In the genomic region with DNA sequence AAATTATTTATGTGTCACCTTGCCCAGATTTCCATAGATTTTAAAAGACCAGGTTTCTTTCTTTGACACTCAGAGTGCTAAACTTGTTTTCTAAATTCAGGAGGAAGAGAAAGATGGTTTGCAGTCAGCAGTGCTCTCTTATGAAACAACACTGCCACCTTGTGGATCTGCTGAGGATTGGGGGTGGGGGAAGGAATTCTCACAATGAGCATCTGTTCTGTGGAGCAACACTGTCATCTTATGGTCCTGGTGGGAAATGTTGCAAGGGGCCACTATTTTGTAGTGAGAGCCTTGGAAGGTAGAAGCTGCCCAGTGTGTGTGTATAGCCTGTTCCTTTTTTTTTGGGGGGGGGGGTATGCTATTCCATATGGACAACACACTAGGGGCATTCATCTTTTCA, we compare ENCODE assay signal across 9 mouse cellular contexts. TPM values are rescaled to one million over a fixed set of nuclear protein-coding genes. Genes with fewer than 3 reads are reported as not detected.
DNase-seq lines count a peak whose midpoint lies in the region; ATAC-seq lines count a peak whose summit lies in the region.
"Had no signal": no experiment of that assay in that cellular context is flagged by ENCODE, and none has a peak within 500 bp of the region (broad histone marks: within the 10 kb centered on the region; RNA-seq: fewer than 3 reads in every experiment).

No protein-coding gene starts in this region.

- H3K9ac ChIP-seq in forebrain, embryonic 12.5 days = no peak overlapping the region
- no peak overlapping the region for H3K9ac ChIP-seq in liver, embryonic 13.5 days
- no peak overlapping the region for H3K9ac ChIP-seq in neural tube, embryonic 11.5 days (ENCODE audit: low read length)
- no peak overlapping the region for H3K9ac ChIP-seq in stomach, embryonic 14.5 days (replicated peaks; ENCODE audit: low read depth, low read length)
- H3K9ac ChIP-seq: embryonic facial prominence, embryonic 15.5 days had no signal

- peak; percentile 61 to 76 for DNase-seq in CD8-positive naive resting alpha-beta T cell, adult 2 months (ENCODE audit: low read depth in 2 of 2, low spot score in 2 of 2)
- DNase-seq in c-Kit-positive CD71-negative TER-119-negative erythroid progenitor cells, embryonic 14.5 days (ENCODE audit: low read depth) = peak; percentile 51
- DNase-seq in heart, postnatal 10 days = peak; percentile 77 to 82
- DNase-seq in kidney, postnatal 25 days = peak; percentile 63 to 69
- peak; percentile 46 for DNase-seq in liver, embryonic 13.5 days
- peak; percentile 73 for DNase-seq in neural tube, embryonic 11.5 days (ENCODE audit: low spot score)

- H3K27ac ChIP-seq in forebrain, embryonic 12.5 days = no peak overlapping the region
- H3K27ac ChIP-seq in liver, embryonic 13.5 days = no peak overlapping the region
- no peak overlapping the region for H3K27ac ChIP-seq in neural tube, embryonic 11.5 days (ENCODE audit: low read depth, low read length)
- H3K27ac ChIP-seq in stomach, embryonic 14.5 days (ENCODE audit: low read length) = no peak overlapping the region
- H3K27ac ChIP-seq: embryonic facial prominence, embryonic 15.5 days had no signal

- no peaks in the 10 kb centered on the region for H3K4me1 ChIP-seq in forebrain, embryonic 12.5 days
- H3K4me1 ChIP-seq in liver, embryonic 13.5 days (replicated peaks) = no peaks in the 10 kb centered on the region
- no peaks in the 10 kb centered on the region for H3K4me1 ChIP-seq in neural tube, embryonic 11.5 days (ENCODE audit: control insufficient read depth, insufficient read depth, low read length)
- no peaks in the 10 kb centered on the region for H3K4me1 ChIP-seq in stomach, embryonic 14.5 days (ENCODE audit: control insufficient read depth, insufficient read depth, low read length)
- H3K4me1 ChIP-seq: embryonic facial prominence, embryonic 15.5 days had no signal

- intact Hi-C loops in heart, postnatal 10 days (cut with DNase I) = loop anchor here (1.0 to 10.0 kb wide), 4 partner anchors 165 to 1359 kb away; no protein-coding TSS in a partner anchor

- no peak overlapping the region for H3K4me3 ChIP-seq in forebrain, embryonic 12.5 days (replicated peaks)
- H3K4me3 ChIP-seq in liver, embryonic 13.5 days (replicated peaks) = no peak overlapping the region
- H3K4me3 ChIP-seq in neural tube, embryonic 11.5 days (ENCODE audit: low read depth, low read length) = no peak overlapping the region
- no peak overlapping the region for H3K4me3 ChIP-seq in stomach, embryonic 14.5 days (ENCODE audit: low read depth, low read length)
- H3K4me3 ChIP-seq: embryonic facial prominence, embryonic 15.5 days had no signal

- H3K9me3 ChIP-seq in forebrain, embryonic 12.5 days = no peaks in the 10 kb centered on the region
- no peaks in the 10 kb centered on the region for H3K9me3 ChIP-seq in liver, embryonic 13.5 days (replicated peaks)
- H3K9me3 ChIP-seq in neural tube, embryonic 11.5 days (ENCODE audit: control insufficient read depth, low read length) = no peaks in the 10 kb centered on the region
- H3K9me3 ChIP-seq in stomach, embryonic 14.5 days (ENCODE audit: control insufficient read depth, low read depth, low read length) = no peaks in the 10 kb centered on the region
- H3K9me3 ChIP-seq: embryonic facial prominence, embryonic 15.5 days had no signal

- H3K4me2 ChIP-seq in forebrain, embryonic 12.5 days = no peak overlapping the region
- no peak overlapping the region for H3K4me2 ChIP-seq in liver, embryonic 13.5 days
- no peak overlapping the region for H3K4me2 ChIP-seq in neural tube, embryonic 11.5 days (ENCODE audit: low read depth)
- no peak overlapping the region for H3K4me2 ChIP-seq in stomach, embryonic 14.5 days (replicated peaks; ENCODE audit: low read depth, low read length)
- H3K4me2 ChIP-seq: embryonic facial prominence, embryonic 15.5 days had no signal

- peak; percentile 64; the same call in 1 of the 2 replicates for ATAC-seq in forebrain, embryonic 12.5 days (ENCODE audit: low FRiP score)
- no peak for ATAC-seq in liver, embryonic 13.5 days (ENCODE audit: low read depth)
- ATAC-seq in neural tube, embryonic 11.5 days (ENCODE audit: insufficient read depth, low FRiP score, low TSS enrichment) = no peak; the same call in 1 of the 2 replicates
- peak; percentile 71; the same call in 1 of the 2 replicates for ATAC-seq in stomach, embryonic 14.5 days (ENCODE audit: insufficient number of reproducible peaks, insufficient read depth, low FRiP score, low read depth)

- no peaks in the 10 kb centered on the region for H3K36me3 ChIP-seq in forebrain, embryonic 12.5 days (replicated peaks)
- peaks cover 44% of the 10 kb centered on the region for H3K36me3 ChIP-seq in liver, embryonic 13.5 days
- no peaks in the 10 kb centered on the region for H3K36me3 ChIP-seq in neural tube, embryonic 11.5 days (ENCODE audit: control insufficient read depth, insufficient read depth, low read length)
- H3K36me3 ChIP-seq in stomach, embryonic 14.5 days (ENCODE audit: control insufficient read depth, insufficient read depth, low read length) = no peaks in the 10 kb centered on the region

- H3K27me3 ChIP-seq in forebrain, embryonic 12.5 days = no peaks in the 10 kb centered on the region
- H3K27me3 ChIP-seq in liver, embryonic 13.5 days = no peaks in the 10 kb centered on the region
- no peaks in the 10 kb centered on the region for H3K27me3 ChIP-seq in neural tube, embryonic 11.5 days (ENCODE audit: control insufficient read depth, insufficient read depth, low read length)
- no peaks in the 10 kb centered on the region for H3K27me3 ChIP-seq in stomach, embryonic 14.5 days (ENCODE audit: control insufficient read depth, insufficient read depth, low read length)
- H3K27me3 ChIP-seq: embryonic facial prominence, embryonic 15.5 days had no signal

RNA-seq across cellular contexts. Expression of a gene that starts 15.6 kb away (rescaled TPM):
- 51.0 and 51.6 TPM in 2 replicates for polyA plus RNA-seq in forebrain, embryonic 12.5 days (2016; fragmentation: Nextera tagmentation; extraction: Ambion mirVana)
- 10 to 100 TPM in 1 of 2 experiments, 1 to 10 TPM in 1; 9.3 to 10.4 TPM for total RNA-seq in heart, postnatal 10 days (2021)
- 51.6 and 54.5 TPM in 2 replicates for polyA plus RNA-seq in liver, embryonic 13.5 days (2015; fragmentation: Nextera tagmentation; extraction: Ambion mirVana)
- 59.4 and 60.7 TPM in 2 replicates for polyA plus RNA-seq in neural tube, embryonic 11.5 days (2014; fragmentation: Nextera tagmentation; extraction: Ambion mirVana)
- 78.4 and 79.1 TPM in 2 replicates for polyA plus RNA-seq in stomach, embryonic 14.5 days (2014; fragmentation: Nextera tagmentation; extraction: Ambion mirVana)

RNA-seq across cellular contexts. Expression of a gene that starts 20.3 kb away (rescaled TPM):
- 23.7 and 26.1 TPM in 2 replicates for polyA plus RNA-seq in forebrain, embryonic 12.5 days (2016; fragmentation: Nextera tagmentation; extraction: Ambion mirVana)
- 10 to 100 TPM; 45.7 to 48.4 TPM for total RNA-seq in heart, postnatal 10 days (2021)
- 20.2 and 22.3 TPM in 2 replicates for polyA plus RNA-seq in liver, embryonic 13.5 days (2015; fragmentation: Nextera tagmentation; extraction: Ambion mirVana)
- 24.4 and 27.7 TPM in 2 replicates for polyA plus RNA-seq in neural tube, embryonic 11.5 days (2014; fragmentation: Nextera tagmentation; extraction: Ambion mirVana)
- 19.8 and 21.5 TPM in 2 replicates for polyA plus RNA-seq in stomach, embryonic 14.5 days (2014; fragmentation: Nextera tagmentation; extraction: Ambion mirVana)

RNA-seq across cellular contexts. Expression of a gene that starts 20.3 kb away (rescaled TPM):
- polyA plus RNA-seq in forebrain, embryonic 12.5 days (2016; fragmentation: Nextera tagmentation; extraction: Ambion mirVana) = 29.1 and 34.0 TPM in 2 replicates
- total RNA-seq in heart, postnatal 10 days (2021) = 10 to 100 TPM; 20.7 to 22.7 TPM
- polyA plus RNA-seq in liver, embryonic 13.5 days (2015; fragmentation: Nextera tagmentation; extraction: Ambion mirVana) = 8.6 and 9.6 TPM in 2 replicates
- 27.8 and 30.8 TPM in 2 replicates for polyA plus RNA-seq in neural tube, embryonic 11.5 days (2014; fragmentation: Nextera tagmentation; extraction: Ambion mirVana)
- 40.0 and 42.0 TPM in 2 replicates for polyA plus RNA-seq in stomach, embryonic 14.5 days (2014; fragmentation: Nextera tagmentation; extraction: Ambion mirVana)

RNA-seq across cellular contexts. Expression of a gene that starts 40.2 kb away (rescaled TPM):
- 8.3 and 8.8 TPM in 2 replicates for polyA plus RNA-seq in forebrain, embryonic 12.5 days (2016; fragmentation: Nextera tagmentation; extraction: Ambion mirVana)
- total RNA-seq in heart, postnatal 10 days (2021) = 1 to 10 TPM; 7.6 to 7.8 TPM
- polyA plus RNA-seq in liver, embryonic 13.5 days (2015; fragmentation: Nextera tagmentation; extraction: Ambion mirVana) = 8.2 and 8.4 TPM in 2 replicates
- polyA plus RNA-seq in neural tube, embryonic 11.5 days (2014; fragmentation: Nextera tagmentation; extraction: Ambion mirVana) = 9.6 and 11.6 TPM in 2 replicates
- polyA plus RNA-seq in stomach, embryonic 14.5 days (2014; fragmentation: Nextera tagmentation; extraction: Ambion mirVana) = 18.1 and 20.0 TPM in 2 replicates

RNA-seq across cellular contexts. Expression of a gene that starts 40.4 kb away (rescaled TPM):
- 68.2 and 68.5 TPM in 2 replicates for polyA plus RNA-seq in forebrain, embryonic 12.5 days (2016; fragmentation: Nextera tagmentation; extraction: Ambion mirVana)
- total RNA-seq in heart, postnatal 10 days (2021) = 10 to 100 TPM; 47.1 to 53.3 TPM
- polyA plus RNA-seq in liver, embryonic 13.5 days (2015; fragmentation: Nextera tagmentation; extraction: Ambion mirVana) = 39.8 and 47.2 TPM in 2 replicates
- polyA plus RNA-seq in neural tube, embryonic 11.5 days (2014; fragmentation: Nextera tagmentation; extraction: Ambion mirVana) = 69.8 and 72.0 TPM in 2 replicates
- polyA plus RNA-seq in stomach, embryonic 14.5 days (2014; fragmentation: Nextera tagmentation; extraction: Ambion mirVana) = 73.7 and 77.5 TPM in 2 replicates

Comparison
In these comparisons a context has a peak if more than half of its experiments do, and no peak if none do; other contexts are left out.
1. ATAC-seq: peak in forebrain, embryonic 12.5 days (single experiment) and stomach, embryonic 14.5 days (single experiment); none in liver, embryonic 13.5 days (single experiment) and neural tube, embryonic 11.5 days (single experiment).
2. Peak in every context shown above with its lines, with median percentiles within 50 percentile points of each other: DNase-seq.